Mouse (Mus musculus) left cerebral cortex, postnatal 10 days (tissue): Measurements from ENCODE around the gene Ccdc9b. TPM values are rescaled to one million over a fixed set of nuclear protein-coding genes. Genes with fewer than 3 reads are reported as not detected.

ENCODE experiments used
- DNase-seq, 2 experiments: peaks; one replicate each; pipeline ENCODE4 v3.0.0; 2021 to 2022; ENCODE audit warnings: low spot score in 2 of 2, mixed read lengths in 1 of 2; ENCODE audit errors: extremely low spot score in 1 of 2
- intact Hi-C: fragments of 180-260 bp; cut with DNase I; formaldehyde crosslinking; loops from one replicate; pipeline ENCODE4 v1.15.1; 2025
- total RNA-seq, 2 experiments: library from RNA; stranded (reverse); gene quantifications; 2 replicates each; pipeline ENCODE4 v1.2.3; 2021

Gene Ccdc9b
- 1 to 10 TPM; 2.3 to 2.4 TPM for total RNA-seq

- intact Hi-C loops: loop anchor here (5.0 kb wide), 1 partner anchor 120 kb away; no protein-coding TSS in a partner anchor
- DNase-seq: peak; percentile 84 to 92
Observed at GRCm38 (mm10) chr2:118761906-118762783, at the start of gene Ccdc9b. TSS of gene Ccdc9b (minus strand) at chr2:118762661.

- no peak for DNase-seq
- intact Hi-C loops: no loop called here
Observed at GRCm38 (mm10) chr2:118810861-118811260, 48.4 kb upstream of the Ccdc9b start.

- intact Hi-C loops: no loop called here
- no peak for DNase-seq
Observed at GRCm38 (mm10) chr2:118806860-118807259, 44.4 kb upstream of the Ccdc9b start.

- no peak for DNase-seq
- intact Hi-C loops: no loop called here
Observed at GRCm38 (mm10) chr2:118805756-118806155, 43.3 kb upstream of the Ccdc9b start.

- DNase-seq: no peak
- intact Hi-C loops: no loop called here
Observed at GRCm38 (mm10) chr2:118805137-118805536, 42.7 kb upstream of the Ccdc9b start.

- intact Hi-C loops: no loop called here
- no peak for DNase-seq
Observed at GRCm38 (mm10) chr2:118804474-118804873, 42.0 kb upstream of the Ccdc9b start.

- no peak for DNase-seq
- intact Hi-C loops: no loop called here
Observed at GRCm38 (mm10) chr2:118802542-118803118, 40.2 kb upstream of the Ccdc9b start.

- intact Hi-C loops: no loop called here
- no peak for DNase-seq
Observed at GRCm38 (mm10) chr2:118793636-118794035, 31.2 kb upstream of the Ccdc9b start.

GRCm38 (mm10) chr2:118792259-118792613 is 29.8 kb upstream of the Ccdc9b start:
- no peak for DNase-seq
- intact Hi-C loops: no loop called here

GRCm38 (mm10) chr2:118791591-118792258 is 29.3 kb upstream of the Ccdc9b start:
- DNase-seq: no peak
- intact Hi-C loops: no loop called here

GRCm38 (mm10) chr2:118790551-118791525 is 28.4 kb upstream of the Ccdc9b start:
- intact Hi-C loops: no loop called here
- peak; percentile 50 to 81 for DNase-seq

- intact Hi-C loops: no loop called here
- DNase-seq: no peak
Observed at GRCm38 (mm10) chr2:118790221-118790550, 27.7 kb upstream of the Ccdc9b start.

GRCm38 (mm10) chr2:118789501-118789900 is 27.0 kb upstream of the Ccdc9b start:
- no peak for DNase-seq
- intact Hi-C loops: no loop called here

GRCm38 (mm10) chr2:118786525-118786924 is 24.1 kb upstream of the Ccdc9b start:
- intact Hi-C loops: no loop called here
- no peak for DNase-seq

- intact Hi-C loops: no loop called here
- DNase-seq: no peak
Observed at GRCm38 (mm10) chr2:118783663-118784062, 21.2 kb upstream of the Ccdc9b start.

GRCm38 (mm10) chr2:118783093-118783492 is 20.6 kb upstream of the Ccdc9b start:
- intact Hi-C loops: no loop called here

GRCm38 (mm10) chr2:118782303-118782702 is 19.8 kb upstream of the Ccdc9b start:
- intact Hi-C loops: no loop called here
- no peak for DNase-seq

More at GRCm38 (mm10) chr2:118783093-118783492, 20.6 kb upstream of the Ccdc9b start:
- no peak for DNase-seq

- intact Hi-C loops: no loop called here
- no peak for DNase-seq
Observed at GRCm38 (mm10) chr2:118781115-118781514, 18.7 kb upstream of the Ccdc9b start.
